Mouse (Mus musculus) kidney, postnatal 36 days (tissue): ENCODE data around the gene Brd3.
"Not testable (repeated sequence)": the region's sequence is repeated elsewhere in the genome, so short reads cannot be mapped to it uniquely, and the experiment has no call there.

Source experiments
- DNase-seq, 2 experiments: peaks; one replicate each; pipeline ENCODE4 v3.0.0; 2021 to 2022; ENCODE audit warnings: mixed read lengths in 2 of 2

Brd3 gene

DNA sequence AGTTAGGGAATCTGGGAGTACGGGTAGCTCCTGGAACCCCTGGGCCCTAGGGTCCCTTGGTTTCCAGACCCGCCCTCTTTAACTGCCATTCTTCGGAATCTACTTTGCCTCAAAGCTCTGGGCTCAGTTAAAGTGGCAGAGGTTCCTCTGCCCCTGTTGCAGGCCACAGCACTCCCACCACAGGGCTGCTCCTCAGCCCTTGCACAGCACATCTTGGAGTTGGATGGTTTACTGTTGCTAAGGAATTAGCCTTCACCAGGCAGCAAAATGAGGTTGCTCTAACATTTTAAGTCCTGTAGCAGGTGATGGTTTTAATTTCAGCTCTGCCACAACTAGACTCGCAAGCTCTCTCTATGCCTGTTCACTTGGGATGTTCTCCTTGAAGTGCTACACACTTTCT lies at the start of gene Brd3:
TSS of gene Brd3 (minus strand) at position 101 of the 400 bp plus-strand sequence.
- DNase-seq = no peak

DNA sequence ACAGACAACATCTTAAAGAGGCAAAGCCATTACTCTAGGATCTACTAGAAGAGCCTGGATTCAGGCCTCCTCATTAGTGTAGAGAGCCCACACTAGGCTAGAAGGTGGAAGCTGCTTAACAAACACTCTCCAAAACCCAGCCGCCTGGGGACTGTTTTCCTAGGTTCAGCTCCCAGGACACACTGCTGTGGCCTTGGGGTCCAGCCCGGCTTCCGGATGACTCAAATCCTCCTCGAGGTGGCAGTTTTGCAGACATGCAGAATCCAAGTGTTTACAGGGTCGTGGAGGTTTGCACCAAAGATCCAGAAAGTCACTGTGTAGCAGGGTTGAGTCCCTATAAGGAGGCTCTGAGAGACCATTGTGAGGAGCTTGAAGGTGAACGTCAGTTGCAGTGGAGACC lies 49.5 kb upstream of the Brd3 start:
- no peak for DNase-seq

DNA sequence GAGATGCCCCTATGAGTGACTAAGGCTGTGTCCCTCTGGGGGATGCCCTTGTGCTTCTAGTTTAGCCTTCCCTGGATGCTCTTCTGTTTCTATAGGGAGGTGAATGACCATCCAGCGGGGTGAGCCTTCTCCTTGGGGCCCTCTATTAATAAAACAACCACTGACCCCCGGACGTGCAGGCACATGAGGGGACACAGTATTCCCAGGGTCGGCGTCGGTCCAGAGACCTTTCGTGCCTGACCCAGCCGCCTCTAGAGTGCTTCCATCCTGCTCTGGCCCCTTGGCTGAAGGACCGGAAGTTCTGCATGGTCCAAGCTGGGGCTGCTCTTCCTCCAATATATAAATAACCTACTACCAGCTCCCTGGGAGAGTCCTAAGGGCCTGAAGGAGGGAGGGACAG lies 46.8 kb upstream of the Brd3 start:
- DNase-seq = peak; percentile 70 to 74

DNA sequence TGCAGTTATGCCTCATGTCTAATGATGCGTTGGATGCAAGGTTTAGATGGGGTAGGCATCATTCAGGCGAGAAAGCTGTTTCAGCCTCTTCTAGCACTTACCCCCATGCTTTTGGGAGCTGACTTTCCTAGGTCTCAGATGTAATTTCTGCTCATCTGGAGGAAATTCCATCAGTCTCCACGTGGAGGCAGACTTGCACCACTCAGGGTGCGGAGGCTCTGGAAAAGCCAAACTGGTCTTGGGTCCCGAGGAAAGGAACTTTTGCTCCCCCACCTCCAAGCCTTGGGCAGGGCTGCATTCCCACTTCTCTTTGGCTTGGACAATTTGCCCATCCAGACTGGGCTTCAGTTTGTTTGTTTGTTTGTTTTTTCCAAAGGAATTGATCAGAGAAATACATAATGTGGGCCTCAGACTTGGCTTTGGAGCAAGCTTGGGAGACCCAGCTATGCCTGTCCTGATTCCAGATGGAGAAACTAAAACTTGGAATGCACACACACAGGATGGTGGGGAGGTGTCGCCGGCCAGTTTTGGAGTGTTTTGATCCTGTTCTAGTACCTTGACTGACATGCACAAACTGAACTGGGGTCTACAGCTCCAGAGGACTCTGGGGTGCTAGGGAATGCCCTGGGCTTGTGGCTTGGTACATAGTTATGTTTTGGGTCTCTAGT lies 45.3 kb upstream of the Brd3 start:
- peak; percentile 73 to 89 for DNase-seq

DNA sequence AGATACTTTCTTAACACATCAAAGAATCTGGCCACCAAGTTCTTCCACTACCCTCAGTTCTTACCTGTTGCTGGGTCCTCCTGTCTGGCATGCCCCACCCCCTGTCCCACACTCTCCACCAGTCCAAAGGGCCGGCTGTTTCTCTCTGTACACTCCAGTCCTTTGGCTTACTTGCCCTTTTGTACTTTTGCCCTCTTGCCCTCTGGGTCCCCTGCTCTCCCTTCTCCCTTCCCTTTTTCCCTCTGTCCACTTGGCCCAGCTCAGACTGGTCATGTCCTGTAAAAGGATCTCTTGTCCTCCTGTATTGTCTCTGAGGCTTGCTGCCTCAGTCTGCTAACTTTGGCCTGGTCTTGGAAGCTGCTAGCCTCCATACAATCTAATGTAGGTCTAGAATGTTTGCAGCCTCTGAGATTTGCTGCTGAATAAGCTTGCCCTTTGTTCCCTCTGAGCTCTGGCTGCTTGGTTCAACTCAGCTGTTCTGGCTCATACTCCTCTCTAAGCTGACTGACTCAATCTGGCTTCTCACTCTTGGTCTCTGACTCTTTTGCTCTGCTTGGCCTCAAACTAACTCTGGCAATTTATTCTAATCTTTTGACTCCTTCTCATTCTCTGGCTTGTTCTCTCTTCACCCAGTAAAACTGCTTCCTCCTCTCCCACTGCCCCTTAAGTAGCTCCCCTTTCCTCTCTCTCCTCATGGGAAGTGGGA lies 41.4 kb upstream of the Brd3 start:
- DNase-seq = peak; percentile 71 to 77

DNA sequence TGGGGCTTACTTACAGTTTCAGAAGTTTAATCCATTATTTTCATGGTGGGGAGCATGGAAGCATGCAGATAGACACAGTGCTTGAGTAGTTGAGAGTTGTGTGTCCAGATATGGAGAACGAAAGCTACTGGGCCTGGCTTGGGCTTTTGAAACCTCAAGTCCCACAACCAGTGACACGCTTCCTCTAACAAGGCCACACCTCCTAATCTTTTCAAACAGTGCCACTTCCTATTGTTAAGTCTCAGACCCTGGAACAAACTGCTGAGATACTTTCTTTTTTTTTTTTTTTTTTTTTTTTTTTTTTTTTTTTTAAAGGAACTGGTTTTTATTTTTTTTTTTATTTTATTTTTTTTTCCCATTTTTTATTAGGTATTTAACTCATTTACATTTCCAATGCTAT lies 40.5 kb upstream of the Brd3 start:
- DNase-seq = no peak

DNA sequence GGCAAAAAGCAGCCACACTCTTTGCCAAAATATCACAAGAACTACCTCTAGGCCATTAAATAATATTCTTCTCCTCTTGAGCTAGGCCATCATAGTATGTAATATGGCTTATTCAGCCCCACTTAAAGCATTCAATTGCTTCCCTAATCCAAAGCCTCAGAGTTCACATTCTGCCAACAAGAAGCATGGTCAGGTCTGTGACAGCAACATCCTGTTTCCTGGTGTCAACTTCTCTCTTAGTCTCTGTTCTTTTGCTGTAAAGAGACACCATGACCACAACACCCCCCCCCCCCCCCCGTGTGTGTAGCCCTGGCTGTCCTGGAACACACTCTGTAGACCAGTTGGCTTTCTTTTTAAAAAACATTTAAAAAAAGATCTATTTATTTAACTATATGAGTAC lies 39.9 kb upstream of the Brd3 start:
- DNase-seq = no peak

DNA sequence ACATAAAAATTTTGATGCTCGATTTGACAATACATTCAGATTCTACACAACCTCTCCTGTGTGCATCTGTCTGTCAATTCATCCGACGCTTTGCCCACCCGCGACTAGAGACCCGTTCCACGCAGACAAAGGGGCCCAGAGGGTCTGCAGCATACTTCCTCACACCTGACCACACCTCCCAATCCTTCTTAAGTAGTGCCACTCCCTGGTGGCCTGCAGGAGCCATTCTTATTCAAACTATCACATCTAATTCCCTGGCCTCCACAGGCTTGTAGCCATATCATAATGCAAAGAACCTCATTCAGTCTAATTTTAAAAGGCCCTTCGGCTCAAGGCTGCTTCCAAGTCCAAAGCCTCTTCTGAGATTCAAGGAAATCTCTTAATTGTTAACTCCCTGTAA lies 38.6 kb upstream of the Brd3 start:
- DNase-seq = not testable (repeated sequence)

DNA sequence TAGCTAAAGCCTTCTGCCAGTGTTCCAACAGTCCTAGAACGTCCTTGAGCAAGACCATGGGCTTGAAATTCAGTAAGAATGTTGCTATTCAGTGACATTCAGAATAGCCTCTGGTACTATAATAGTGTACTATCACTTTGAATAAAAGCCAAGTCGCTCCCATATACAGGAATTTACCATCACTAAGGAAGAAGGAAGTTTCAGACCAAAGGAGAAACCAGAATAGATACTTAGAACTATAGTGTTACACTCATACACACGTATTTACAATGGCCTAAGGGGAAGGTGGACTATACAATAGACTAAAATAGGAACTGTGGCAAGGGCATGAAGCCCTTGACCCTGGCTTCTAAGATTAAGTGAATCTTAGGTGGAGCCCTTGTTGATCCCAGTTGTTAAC lies 38.1 kb upstream of the Brd3 start:
- DNase-seq = not testable (repeated sequence)

DNA sequence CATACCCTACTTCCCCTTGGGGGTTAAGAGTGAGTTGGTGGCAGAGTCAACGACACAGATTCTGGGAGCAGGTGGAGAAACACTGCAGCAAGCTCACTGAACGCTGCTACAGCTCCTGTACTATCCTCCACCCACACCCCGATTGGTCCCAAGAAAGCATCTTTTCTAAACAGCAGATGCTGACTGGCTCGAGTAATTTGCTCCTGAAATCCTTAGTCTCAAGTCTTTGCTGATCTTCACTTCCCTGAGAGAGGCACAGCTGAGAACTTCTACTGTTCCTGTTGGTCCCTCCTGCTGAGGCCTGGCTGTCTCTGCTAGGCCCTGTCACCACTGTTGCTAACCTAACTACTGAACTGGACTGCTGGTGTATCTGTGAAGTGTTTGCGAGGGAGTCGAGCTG lies 37.2 kb upstream of the Brd3 start:
- no peak for DNase-seq

DNA sequence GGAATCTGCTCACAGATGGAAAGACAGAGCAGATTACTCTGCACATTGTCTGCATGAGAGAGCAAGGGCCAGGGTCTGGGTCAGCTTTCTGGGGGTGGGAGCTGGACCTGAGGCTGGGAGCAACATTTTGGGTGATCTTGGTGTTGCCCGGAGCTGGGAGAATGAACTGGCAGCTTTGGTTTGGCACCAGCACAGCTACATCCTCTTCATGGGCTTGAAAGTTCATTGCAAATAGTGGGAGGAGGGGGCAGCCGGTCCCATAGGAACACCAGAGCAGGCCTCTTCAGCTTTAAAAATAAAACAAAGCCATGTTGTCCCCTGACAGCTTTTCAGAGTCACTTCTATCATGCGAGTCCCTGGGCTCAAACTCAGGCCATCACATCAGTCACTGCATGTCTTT lies 33.8 kb upstream of the Brd3 start:
- no peak for DNase-seq

DNA sequence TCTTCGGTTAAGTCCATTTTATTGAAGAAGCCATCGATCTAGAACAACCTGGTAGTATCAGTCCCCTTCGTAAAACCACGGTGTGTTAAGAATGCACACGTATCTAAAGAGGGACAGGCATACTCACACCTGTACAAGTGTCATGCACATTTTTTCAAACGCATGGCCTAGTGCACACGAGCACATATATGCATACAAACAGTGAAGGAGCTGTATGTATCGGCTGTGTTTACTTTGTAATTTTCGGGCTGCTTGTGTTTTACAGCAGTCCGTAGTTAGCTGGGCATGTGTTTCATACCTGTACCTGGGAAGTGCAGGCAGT lies 33.0 kb upstream of the Brd3 start:
- DNase-seq = no peak

DNA sequence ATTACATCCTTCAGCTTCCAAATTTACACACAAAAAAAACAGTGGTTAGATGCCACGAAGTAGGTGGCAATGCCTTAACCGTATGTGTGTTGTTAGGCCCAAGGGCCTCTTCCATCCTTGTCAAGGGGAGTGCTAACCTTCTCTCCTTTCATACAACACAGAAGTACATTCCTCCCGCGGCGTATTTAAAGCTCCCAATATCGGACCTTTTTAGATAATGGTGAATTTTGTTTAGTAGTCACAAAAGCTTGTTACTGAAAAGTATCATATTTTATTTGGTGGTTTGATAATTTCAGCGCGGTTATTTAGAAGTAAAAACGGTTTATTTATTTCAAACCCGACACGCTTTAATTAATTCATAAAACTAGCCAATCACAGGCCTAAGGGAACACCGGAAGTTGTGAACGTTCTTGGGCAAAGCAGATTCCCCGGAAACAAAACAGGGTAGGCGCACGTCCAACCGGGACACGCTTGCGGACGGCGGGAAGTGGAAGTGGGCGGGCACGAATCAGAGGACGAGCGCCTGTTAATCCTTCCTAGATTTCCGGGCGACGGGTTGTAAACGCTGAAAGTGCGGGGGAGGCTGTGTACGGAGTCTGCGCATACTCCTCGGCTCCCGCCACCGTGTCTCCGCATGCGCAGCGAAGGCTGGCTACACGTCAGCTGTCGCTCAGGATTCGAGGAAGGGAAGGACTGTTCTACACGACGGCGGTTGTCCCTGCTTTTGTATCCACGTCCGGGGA lies 32.5 kb upstream of the Brd3 start:
- DNase-seq = peak; percentile 98 to 100

DNA sequence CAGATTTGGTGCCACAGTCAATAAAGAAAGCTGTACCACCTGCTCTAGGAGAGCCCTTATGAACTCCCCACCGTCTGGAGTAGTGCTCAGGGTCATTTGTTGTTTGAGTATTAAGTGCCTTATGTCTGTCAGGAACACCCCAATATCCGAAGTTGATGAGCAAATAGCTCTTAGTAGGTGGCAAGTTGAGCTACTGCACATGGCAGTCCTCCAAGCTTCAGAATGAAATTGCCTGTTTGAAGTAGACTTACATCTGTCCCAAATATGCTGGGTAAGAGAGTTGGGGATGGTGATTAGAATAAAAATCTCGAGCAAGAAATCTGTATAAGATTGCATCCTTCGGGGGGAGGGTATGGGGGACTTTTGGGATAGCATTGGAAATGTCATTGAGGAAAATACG lies 31.9 kb upstream of the Brd3 start:
- DNase-seq = no peak

DNA sequence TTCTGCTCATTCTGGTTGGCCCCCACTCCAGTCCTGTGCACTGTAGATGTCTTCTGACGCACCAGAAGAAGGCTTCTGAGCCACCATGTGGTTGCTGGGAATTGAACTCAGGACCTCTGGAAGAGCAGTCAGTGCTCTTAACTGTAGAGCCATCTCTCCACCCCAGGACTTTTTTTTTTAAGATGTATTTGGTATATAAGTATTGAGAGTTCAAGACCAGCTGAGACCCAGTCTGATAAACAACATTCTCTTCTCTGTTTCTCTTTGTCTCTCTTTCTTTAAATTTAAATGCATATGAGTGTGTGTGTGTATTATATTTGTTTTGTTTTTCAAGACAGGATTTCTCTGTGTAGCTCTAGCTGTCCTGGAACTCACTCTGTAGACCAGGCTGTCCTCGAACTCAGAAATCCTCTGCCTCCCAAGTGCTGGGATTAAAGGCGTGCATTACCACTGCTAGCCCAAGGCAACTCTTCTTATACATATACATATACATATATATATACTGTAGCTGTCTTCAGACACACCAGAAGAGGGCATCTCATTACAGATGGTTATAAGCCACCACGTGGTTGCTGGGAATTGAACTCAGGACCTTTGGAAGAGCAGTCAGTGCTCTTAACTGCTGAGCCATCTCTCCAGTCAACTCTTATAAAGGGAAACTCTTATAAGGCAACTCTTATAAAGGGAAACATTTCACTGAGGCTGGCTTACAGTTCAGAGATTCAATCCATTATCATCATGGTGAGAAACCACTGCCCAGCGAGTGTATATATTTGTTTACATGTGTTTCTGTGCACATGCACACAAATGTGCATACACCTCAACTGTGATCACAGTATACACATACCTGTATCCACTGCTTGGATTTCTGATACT lies 31.2 kb upstream of the Brd3 start:
- not testable (repeated sequence) for DNase-seq

DNA sequence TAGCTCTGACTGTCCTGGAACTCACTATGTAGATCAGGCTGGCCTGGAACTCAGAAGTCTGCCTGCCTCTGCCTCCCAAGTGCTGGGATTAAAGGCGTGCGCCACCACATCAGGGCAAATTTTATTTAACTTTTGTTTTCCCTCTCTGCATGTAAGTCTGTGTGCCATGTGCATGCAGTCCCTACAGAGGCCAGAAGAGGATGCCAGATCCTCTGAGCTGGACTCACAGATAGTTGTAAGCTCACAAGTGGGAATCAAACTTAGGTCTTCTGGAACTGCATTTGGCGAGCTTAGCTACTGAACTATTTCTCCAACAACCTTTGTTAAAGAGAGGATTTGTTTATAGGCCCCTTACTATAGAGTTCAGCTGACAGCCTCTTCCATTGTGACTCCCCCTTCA lies 10.8 kb upstream of the Brd3 start:
- DNase-seq = peak in 1 of 2 experiments; percentile 17

DNA sequence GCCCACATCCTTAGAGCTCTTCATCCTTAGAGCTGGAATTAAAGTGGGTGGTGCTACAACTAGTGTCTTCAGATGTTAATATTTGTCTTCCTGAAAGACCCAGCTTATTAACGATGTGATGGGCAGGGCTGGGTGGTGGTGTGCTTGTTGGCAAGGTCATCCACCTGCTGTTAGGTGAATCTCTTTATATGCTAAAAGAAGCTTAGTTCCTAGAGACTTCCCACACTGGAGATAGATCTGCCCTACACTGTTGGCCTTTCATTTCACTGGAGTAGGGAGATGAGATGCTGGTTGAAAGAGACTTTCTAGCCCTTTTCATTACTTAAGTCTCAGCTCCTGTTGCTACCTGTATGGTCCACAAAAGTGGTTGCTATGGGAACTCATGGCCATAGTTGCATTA lies 8.8 kb upstream of the Brd3 start:
- DNase-seq = no peak

DNA sequence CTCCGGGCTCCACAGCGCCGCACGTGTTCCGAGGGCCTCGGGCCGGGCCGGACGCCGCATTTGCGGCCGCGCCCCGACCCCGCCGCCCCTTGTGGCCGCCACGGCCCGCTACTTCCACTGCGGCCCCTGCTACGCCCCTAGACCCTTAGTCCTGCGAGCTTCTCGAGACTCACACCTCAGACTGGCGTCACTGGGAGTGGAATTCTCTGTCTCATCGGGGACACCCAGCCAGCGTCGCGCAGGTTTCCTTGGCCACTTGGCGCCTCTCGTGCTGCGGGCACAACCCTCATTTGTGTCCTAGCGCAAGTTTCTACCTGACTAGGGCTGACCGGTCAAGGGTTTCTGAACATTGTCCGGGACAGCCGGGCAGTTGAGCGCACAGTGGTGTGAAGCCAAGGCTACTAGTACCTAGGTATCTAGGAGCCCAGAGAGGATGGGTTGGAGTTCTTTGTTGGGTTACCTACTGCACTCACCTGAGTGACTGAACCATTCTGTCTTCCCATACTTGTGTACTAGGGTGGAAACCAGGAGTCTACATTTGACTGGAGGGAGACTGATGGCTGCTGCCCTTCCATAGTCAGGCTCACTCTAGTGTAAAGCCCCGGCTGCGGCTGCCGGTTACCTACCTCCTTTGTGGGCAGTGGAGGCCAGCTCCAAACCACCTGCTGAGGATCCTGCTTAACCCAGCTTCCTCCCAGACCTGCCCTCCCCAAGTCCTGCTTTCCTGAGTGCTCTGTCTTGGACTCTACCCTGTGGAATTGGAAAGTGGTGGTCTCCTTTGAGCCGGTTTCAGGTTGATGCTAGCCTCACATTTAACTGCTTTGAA lies 8.1 kb upstream of the Brd3 start:
- peak; percentile 57 to 65 for DNase-seq

DNA sequence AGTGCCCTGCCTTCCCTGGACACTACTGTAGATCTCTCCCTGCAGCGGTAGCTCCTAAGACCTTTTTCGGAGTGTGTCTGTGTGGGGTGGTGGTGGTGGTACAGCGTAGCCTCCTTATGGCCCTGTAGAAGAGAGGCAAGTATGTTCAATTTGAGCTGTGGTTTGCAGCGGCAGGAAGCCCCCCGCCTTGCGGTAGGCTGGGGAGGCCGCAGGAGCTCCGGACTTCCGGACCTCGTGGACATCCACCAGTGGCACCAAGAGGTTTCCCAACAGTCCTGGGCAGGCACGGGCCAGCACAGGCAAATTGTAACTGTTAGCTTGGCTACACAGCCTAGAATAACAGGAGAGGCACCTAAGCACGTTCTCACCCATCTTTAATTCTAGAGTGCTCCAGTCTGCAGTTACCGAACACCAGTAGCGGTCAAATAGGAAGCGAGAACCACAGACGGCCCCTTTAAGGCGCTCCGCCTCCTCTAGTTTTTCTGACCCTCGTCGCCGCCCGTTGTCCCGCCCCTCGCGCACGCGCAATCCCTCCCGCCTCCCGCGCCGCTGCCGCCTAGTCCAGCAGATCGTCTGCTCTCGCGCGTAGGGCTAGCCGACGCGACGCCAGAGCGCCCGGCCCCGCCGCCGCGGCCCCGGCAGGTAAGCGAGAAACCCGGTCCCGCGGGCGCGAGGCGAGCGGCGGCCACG lies 7.3 kb upstream of the Brd3 start, which contains the start of gene Wdr5:
TSS of gene Wdr5 (plus strand) at position 519 of the 690 bp plus-strand sequence.
- DNase-seq = peak; percentile 95 to 97

DNA sequence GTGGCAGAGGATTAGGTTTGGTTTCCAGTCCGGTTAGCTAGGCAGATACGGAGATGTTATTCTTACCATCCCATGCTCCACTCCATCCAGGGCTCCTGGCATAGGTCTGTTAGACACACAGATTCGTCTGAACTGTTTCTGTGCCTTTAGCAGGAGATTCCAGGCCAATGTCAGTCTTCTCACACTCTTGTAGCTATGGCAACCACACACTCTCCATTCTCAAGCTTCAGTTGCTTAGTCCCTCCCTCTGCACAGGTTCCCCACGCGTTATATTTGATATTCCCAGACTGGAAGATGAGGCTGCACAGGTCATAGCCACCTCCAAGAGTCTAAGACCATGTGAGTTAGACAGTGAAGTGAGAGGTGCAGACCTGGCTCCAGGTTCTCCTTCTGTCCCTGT lies 6.4 kb upstream of the Brd3 start:
- no peak for DNase-seq

DNA sequence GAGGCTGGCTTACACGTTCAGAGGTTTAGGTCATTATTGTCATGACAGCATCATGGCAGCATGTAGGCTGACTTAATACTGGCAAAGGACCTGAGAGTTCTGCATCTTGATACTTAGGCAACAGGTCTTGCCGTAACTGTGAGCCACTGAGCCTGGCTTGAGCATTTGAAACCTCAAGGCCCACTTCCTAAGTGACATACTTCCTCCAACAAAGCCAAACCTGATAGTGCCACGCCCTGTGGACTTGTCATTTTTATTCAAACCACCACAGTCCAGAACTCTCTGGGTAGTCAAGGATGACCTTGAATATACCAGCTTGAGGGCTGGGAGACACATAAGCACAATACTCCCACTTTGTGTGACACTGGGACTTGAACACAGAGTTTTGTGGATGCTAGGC lies 5.4 kb upstream of the Brd3 start:
- no peak for DNase-seq

DNA sequence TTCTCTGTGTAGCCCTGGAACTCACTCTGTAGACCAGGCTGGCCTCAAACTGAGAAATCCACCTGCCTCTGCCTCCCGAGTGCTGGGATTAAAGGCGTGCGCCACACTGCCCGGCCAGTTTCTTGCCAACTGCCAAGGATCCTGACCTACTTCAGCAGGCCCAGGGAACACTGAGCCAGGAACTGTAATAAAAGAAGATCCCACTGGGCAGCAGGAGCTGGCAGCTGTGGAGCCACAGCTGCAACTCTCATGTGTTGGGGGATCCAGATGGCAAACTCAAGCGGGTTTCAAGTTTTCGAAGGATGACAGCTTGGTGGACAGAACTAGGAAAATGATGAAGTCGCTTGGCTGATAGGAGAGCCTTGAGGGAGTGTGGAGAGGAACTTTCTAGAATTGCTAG lies 3.2 kb upstream of the Brd3 start:
- DNase-seq = no peak
